Mouse (Mus musculus): ENCODE results near the gene Sept11.
A peak's percentile ranks its signal among the peaks of the same experiment; 100 is the strongest.

Sept11 gene

DNA sequence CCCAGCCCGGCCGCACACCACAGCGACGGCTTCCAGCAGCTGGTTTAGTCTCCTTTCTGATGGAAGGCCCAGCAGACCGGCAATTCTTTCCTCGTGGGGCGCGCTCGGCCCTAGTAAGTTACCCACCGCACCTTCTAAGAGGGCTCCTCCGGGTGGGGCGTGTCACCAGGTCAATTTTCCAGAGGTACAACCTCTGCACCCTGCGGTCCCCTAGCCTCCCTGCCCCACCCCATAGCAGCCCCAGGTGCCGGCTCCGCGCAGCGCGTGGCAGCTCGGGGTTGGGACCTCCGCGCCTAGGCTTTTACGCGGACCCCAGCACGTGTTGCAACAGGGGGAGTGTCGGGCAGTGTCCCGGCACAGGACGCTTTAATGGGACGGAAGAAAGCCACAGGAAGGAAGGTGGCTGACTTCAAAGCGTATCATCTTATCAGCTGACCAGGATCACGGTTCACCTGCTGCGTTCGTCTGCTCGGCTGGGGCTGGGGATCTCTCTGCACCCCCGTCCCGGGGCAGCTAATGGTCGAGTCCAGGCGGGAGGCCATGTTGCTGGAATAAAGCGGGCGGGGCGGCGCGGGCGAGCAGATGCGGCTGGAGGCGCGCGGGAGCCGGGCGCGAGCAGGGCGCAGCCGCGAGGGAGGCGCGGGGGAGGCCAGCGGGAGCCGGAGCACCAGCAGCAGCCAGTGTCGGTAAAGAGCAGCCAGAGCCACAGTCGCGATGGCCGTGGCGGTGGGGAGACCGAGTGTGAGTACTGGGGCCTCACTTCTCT lies at the start of gene Sept11:
TSS of gene Sept11 (plus strand) at position 581 of the 766 bp plus-strand sequence.
- DNase-seq (ENCODE audit: low spot score), result peak; percentile 76

DNA sequence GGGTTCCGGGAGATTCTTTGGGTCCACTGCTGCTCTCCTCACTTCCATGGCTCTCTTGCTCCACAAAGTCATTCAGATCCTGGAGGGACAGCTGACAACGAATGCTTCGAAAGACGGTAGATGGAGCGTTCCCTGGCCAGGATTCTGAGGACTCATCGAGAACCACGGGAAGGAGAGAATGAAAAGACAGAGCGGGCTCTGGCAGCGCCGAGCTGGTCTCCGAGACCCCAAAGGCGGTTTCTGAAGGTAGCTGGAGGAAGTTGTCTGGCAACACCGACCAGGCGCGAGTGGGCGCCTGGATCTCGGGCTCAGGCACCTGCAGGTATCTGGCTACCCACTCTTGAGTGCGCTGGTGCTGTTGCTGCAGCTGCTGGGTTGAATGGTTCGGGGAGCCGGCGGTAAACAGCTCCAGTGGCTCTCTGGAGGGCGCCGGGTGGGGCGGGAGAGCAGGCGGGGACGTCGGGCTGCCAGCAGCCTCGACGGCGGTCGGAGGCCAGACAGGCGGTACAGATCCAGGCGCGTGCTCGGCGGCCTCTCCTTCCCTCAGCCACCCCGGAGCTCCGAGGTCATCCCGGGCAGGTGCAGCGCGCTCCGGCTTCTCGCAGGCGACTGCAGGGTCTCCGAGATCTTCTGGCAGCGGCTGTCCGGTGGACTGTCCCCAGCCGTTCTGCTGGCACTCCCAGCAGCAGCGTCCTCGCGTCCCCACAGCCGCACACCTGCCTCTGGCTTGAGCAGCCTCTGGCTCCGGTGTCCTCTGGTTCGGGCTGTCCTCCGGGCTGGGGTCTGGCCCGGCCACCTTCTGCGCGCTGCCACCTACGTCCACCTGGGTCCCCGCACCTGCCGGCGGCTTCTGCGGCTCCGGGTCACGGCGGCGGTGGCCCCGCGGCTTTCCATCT lies 49.3 kb upstream of the Sept11 start:
- no peak for DNase-seq (ENCODE audit: low spot score)

DNA sequence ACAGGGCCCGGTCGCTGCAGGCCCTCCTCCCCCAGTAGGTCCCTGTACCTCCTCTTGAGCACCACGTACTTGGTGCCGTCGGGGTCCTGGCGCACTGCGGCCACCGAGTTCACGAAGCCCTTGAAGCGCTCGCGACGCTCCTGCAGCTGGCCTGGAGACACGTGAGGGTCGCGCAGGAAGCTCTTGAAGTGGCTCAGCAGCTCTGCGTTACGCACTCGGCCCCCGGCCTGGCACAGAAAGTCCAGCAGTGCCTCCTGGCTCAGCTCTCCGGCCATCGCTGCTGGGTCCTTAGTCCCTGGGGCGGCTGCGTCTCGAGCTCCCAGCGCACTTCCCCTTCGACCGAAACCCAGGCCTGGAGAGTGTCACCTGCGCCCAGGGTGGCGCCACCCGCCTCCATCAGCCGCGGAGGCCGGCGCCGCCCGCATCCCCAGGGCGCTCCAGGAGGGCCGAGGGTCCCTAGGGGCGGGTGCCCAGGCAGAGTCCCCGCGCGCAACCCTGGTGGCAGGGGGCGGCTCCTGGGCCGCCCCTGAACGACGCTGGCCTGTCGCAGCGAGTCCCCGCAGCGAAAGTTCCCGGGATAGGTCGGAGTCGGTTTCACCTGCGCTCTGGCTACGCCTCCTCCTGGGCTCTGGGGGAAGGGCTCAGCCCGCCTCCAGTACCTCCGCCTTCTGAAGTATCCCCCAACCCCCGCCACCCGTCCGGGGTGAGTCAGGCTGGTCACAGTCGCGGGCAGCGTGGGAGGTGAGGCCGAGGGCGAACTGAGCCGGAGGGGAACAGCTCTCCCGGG lies 48.5 kb upstream of the Sept11 start, which contains the start of gene Sowahb:
TSS of gene Sowahb (minus strand) at position 439 of the 787 bp plus-strand sequence.
- DNase-seq (ENCODE audit: low spot score), result no peak

DNA sequence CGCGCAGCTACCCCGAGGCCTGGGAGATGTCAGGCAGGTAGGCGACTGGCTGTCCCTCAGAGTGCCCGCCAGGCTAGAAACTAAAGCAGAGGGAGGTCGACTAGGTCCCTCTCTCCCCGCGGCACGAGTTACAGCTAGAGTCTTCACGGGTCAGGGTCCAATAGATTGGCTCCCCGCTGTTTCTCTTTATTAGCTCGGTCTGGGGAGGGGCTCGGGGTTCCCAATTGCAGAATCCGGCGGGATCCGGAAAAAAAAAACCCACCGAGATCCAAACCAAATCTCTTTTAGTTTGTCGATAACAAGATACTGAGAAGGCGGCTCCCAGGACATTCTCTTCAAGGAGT lies 47.9 kb upstream of the Sept11 start:
- no peak for DNase-seq (ENCODE audit: low spot score)

DNA sequence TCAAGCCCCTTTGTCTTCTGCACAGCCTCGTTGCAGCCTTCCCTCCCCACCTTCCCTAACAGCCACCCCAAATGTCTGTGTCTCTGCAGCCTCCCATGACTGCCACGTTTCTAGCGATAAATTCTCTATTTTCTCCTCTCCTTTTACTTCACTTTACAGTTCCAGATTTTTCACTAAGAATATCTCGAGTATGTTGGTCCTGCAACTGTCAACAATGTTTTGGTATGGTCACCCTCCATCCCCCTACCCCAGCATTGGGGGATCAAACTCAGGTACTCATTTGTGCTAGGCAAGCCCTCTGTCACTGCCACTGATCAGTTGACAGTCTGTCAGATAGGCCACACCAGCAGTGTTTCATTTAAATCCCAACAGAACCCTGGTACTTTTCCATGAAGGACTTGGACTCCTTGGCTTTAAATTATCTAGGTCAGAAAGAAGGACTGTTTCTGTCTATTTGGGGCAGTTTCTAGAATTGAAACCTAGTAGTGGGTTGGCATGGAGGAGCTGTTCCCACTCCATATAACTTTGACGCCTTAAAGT lies 46.9 kb upstream of the Sept11 start:
- DNase-seq (ENCODE audit: low spot score), result no peak

DNA sequence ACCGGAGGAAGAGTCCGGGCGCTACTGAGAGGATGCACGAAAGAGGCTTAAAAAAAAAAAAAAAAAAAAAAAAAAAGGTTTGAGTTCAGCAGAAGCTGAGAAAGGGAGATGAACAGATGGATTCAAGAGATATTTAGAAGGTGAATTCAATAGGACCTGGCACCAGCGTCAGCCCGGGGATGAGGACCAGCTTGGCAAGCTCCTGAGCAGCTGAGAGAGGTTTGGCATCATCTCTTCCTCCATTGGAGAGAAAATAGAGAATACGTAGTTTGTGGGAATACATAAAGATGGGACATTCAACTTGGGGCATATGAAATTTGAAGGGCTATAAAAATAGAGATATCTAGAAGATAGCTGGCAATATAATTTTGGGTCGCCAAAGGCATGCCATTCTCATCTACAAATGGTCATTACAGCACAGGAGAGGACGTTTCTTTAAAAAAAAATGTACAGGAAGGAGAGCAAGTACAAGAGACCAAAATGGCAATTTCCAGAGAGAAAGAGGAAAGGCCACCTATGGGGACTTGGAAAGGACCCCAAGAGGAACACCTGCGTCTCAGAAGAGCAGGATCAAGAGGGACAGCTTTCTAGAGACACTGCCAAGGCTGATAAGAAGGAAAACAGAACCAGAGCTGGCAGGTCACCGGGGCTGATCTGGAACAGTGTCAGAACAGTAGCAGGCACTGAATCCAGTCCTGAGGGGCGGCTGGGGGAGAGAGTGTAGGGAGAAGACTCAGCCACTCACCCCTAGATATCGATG lies 44.6 kb upstream of the Sept11 start:
- DNase-seq (ENCODE audit: low spot score), result no peak

DNA sequence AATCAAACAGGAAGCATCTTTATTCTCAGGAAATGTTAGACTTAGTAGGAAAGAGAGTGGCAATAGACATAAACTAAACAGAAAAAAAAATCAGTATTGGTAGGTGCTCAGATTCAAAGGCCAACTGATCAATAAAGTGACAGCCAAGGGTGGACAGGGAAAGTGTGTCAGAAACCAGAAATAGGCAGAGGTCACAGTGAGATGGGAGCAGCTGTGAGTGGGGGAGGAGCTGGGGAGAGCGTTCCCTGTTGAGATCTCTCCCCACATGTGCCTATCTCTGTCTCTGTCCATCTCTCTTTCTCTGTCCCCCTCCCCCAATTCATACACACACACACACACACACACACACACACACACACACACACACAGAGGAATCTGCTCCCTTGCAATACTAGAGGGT lies 43.3 kb upstream of the Sept11 start:
- no peak for DNase-seq (ENCODE audit: low spot score)

DNA sequence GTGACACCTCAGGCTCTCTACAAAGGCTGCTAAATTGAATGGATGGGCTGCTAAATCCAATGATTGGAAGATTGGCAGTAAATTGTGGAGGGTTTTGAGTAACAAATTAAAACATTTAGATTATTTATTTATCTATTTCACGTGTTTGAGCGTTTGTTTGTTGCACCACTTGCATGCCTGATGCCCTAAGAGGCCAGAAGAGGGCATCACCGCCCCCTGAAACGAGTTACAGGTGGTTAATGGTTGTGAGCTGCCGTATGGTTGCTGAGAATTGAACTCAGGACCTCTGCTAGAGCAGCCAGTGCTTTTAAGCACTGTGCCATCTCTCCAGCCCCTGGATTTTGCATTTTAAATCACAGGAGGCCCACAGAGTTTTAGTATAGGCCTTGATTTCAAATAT lies 42.2 kb upstream of the Sept11 start:
- no peak for DNase-seq (ENCODE audit: low spot score)

DNA sequence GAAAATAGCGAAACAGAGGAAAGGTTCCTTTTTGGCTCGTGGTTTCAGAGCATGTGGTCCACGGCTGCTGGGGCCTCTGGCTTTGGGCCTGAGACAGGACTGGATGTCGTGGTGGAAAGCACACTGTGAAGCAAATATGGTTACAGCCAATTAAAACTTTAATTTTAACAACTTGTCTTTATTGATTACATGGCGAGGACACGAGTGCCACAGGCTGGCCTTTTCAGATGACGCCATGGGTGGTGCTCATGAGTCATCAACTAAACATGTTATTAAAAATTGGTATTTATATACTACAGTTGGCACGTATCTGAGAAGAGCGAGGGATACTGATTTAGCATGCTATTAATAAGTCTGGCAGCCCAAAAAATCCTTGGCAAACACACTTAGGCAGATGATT lies 41.3 kb upstream of the Sept11 start:
- no peak for DNase-seq (ENCODE audit: low spot score)

DNA sequence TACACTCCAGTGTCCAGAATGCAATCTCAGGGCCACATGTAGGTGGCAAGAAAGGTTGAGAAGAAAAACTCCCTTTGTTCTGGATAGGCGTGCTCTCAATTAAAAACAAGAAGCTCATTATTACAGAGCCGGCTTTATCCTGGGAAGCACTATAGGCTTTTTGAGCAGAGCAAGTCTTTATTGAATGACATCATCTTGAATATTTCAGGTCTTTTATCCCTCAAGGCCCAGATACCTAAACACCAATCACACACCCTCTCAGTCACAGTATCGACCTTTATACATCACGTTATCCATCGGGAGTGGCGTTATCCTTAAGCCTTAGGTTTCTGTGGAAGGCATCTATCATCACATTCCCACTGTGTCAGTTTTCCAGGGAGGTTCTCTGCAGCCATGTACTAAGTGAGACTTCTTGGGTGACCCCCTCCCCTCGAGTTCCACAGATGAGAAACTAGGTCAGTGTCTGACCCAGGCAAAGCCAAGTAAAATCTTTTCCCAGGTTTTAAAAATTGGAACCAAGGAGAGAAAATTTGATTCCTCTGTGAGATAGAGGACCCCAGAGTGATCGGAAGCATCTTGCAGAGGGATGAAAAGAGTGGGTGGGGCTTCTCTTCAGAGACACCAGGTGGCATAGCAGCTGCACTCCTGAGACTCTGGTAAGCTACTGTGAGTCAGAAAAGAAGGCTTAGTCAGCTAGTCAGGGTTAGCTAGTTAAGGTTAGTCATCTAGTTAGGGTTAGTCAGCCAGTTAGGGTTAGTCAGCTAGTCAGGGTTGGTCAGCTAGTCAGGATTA lies 39.4 kb upstream of the Sept11 start:
- DNase-seq (ENCODE audit: low spot score), result no peak

DNA sequence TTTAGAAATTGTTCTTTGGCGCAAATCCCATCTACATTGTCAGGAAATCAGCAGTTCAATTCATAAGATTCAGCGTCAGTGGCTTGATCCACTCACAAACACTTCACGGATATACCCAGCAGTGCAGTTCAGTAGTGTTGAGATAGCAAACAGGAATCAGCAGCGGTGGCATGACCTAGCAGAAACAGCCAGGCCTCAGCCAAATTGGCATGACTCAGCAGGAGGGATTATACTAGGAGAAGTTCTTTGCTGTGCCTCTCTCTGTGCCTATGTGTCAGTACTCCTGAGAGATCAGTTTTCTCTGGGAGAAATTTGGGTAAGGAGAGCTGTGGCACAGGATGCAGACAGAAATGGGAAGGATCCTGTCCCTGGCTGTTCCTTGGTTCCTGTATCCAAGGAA lies 32.4 kb upstream of the Sept11 start:
- DNase-seq (ENCODE audit: low spot score), result no peak

DNA sequence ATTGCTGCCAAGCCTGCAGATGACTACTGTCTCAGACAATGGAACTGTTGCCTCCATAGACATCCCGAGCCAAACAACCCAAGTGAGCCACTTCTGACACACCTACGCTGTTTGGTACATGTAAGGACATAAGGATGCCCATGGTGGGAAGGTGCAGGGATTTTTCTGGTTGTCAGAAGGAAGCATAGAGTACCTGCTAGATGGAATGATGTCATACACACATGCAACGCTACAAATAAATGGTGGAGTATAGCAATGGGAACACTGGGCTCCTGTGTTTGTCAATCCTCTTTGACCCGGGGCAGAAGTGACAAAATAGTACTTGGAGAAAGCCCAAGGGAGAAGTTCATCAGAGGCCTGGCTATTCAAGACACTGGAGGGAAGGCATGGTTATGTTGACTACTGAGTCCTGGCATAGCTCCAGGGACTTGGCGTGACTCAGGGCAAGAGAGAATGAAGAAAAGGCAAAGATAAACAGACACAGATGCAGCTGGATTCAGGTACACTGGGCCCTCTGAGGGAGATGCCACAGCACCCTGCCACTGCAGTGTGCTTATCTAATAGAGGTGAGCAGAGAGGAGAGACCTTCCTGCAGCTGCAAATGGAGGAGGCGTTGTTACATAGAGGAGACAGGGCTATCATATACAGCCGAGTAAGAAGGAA lies 15.4 kb upstream of the Sept11 start:
- DNase-seq (ENCODE audit: low spot score), result no peak

DNA sequence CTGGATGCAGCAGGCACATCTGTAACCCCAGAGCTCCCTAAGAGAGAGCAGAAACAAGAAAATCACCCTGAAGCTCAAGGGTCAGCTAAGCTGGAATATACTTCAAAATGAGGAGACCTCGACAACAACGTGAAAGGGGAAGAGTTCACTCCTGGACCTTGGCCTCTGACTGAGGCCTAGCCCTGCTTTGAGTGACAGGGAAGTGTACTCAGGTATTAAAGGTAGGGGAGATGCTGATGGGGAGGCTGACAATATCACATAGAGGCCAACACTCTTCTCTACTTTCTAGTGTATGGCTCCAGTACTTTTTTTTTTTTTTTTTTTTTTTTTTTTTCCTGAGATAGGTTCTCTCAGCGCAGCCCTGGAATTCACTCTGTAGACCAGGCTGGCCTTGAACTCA lies 13.6 kb upstream of the Sept11 start:
- no peak for DNase-seq (ENCODE audit: low spot score)

DNA sequence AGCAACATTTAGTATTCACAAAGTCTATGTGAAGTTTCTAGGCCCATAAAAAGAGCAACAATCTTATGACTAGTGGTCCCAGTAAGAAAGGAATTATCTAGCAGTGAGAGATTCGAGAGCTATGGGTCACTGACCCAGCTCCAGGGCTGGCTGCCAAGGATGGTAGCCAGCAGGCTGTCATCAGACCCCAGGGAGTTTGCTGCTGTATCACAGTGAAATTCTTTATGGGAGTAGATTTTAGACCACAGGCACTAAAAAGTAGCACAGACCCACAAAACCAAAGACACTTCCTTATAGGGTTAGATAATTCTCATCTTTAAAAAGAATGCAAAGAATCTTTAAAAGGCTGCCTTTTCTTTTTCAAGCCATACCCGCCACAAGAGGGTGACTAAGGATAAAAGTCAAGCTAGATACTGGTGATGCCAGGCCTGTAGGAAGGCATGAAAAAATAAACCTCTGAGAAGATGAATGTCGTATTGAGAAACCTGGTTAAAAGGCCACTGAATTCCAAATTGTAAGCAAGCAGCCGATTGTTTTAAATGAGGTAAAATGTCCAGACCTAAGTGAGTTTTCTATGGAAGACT lies 8.1 kb upstream of the Sept11 start:
- no peak for DNase-seq (ENCODE audit: low spot score)

DNA sequence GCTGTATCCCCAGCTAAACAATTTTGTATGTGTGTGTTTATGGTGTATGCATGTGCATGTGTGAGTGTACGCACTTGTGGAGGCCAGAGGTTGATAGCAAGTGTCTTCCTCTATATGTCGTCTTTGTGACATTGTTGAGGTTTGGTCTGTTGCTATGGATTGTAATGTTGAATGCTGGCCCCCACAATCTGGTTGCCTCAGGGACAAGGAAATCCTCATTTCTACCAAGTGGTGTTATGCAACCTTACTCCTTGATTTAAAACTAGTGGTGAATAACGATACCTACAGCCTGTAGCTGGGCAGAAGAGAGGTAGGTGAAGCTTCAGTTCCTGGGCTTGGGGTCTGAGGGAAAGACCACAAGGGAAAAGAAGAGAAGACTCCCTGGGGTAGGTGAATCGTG lies 7.3 kb upstream of the Sept11 start:
- no peak for DNase-seq (ENCODE audit: low spot score)

DNA sequence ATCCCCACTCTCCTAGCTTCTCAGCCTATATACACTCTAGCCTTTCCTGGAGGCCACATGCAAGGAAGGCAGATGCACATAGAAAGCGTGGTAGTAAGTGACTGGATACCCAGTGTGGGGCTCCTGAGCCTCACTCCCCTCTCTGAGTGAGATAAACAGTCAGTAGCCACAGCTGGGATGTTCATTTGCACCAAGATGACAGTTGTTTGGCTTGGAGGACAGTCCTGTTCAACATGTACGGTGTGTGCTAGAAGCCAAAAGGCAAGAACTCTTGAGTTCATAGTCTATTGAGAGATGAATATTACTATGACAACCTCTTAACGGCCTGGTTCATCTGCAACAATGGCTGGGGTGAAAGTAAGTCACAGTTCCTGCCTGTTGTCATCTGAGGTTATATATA lies 2.0 kb upstream of the Sept11 start:
- no peak for DNase-seq (ENCODE audit: low spot score)

DNA sequence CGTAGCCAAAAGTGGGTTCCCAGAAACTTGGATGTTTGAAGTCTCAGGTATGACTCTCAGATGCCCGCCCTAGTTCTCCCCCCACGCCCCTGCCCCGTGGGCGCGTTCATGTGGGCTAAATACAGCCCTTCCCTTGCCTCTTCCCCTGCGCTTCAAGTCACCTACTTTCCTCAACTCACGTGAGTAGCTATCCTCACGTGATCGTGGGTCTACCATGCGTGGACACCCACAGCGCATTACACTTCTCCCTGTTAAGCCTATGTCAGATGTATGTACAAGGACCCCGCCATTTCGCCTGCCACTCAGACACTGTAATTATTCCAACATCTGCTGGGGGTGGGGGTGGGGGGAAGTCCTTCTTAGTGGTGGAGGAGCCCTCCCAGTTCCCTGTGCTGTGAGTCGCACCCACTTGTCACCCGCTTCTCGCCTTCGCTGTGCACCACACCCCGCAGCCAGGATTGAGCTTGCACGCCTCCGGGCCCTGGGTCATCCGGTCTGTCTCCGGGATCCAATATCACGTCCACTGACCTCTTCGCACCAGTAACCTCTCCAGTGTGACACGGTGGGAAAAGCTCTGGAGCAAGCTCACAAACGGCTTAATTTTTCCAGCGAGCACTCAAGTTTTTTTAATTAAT lies 973 bp upstream of the Sept11 start:
- DNase-seq (ENCODE audit: low spot score), result peak; percentile 17

DNA sequence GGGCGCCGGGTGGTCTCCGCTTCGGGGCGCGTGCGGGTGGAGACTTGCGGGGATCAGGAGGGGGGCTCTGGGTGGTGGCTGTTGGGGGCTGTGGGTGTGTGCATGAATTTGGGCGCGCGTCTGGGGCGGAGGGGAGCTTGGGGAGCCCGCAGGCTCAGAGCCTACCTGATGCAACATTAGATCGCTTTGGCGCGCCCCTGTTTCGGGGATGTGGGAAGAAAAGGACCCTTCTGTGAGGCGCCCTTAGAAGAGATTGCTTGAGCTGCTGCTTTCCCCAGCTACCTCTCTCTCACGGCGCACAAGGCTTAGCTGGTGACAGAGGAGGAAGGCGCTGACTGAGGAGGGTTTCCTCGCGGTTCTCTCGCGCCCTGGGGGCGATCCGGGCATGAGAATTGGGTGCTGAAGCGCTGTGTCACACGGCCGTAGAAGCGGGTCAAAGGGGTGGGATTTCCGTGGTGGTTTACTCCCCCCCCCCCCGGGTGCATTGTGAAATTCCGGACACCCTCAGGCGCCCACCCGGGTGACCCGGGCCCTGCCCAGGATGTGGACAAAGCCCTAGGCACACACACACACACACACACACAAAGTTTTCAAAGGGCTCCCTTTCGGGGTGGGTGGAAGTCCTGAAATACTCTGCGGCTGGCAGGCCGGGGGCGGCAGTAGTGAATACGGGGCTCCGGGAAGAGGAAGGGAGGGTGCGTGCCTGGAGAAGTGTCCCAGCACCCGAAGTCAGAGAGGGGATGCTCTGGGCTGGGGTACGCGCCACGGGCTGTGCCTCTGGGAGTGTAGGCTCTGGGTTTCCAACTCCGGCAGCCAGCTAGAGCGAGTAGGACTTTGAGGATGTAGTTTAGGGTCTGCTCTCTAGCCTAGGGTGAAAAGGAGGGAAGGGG lies 646 bp downstream of the Sept11 start:
- DNase-seq (ENCODE audit: low spot score), result peak; percentile 22

Measured in c-Kit-positive CD71-positive TER-119-positive erythroid progenitor cells, embryonic 14.5 days (primary cell).